Mouse (Mus musculus) liver, embryonic 15.5 days (tissue): ENCODE results near the gene Gpat3. TPM values are rescaled to one million over a fixed set of nuclear protein-coding genes. Genes with fewer than 3 reads are reported as not detected.

Source experiments
- ATAC-seq: fragments of 200-750 bp; cut with Nextera tagmentation; 2 replicates; pipeline ENCODE4 v1.8.0; 2017; ENCODE audit warnings: moderate number of reproducible peaks, mild to moderate bottlenecking, moderate library complexity; ENCODE audit not compliant: insufficient read depth
- H3K27ac ChIP-seq: fragments of 300-500 bp; sonication (generic); replicated peaks from 2 replicates; pipeline ENCODE4 v1.5.1; 2015; ENCODE audit warnings: mild to moderate bottlenecking, inconsistent platforms
- H3K27me3 ChIP-seq: fragments of 300-500 bp; sonication (generic); 2 replicates; pipeline ENCODE4 v1.6.1; 2015; ENCODE audit warnings: mild to moderate bottlenecking, inconsistent platforms
- H3K36me3 ChIP-seq: fragments of 300-500 bp; sonication (generic); replicated peaks from 2 replicates; pipeline ENCODE4 v1.6.1; 2015; ENCODE audit warnings: moderate library complexity, mild to moderate bottlenecking, inconsistent platforms
- H3K4me1 ChIP-seq: fragments of 300-500 bp; sonication (generic); replicated peaks from 2 replicates; pipeline ENCODE4 v1.6.1; 2015; ENCODE audit warnings: inconsistent platforms
- H3K4me2 ChIP-seq: fragments of 300-500 bp; sonication (generic); 2 replicates; pipeline ENCODE4 v1.6.1; 2015; ENCODE audit warnings: moderate library complexity, mild to moderate bottlenecking, inconsistent platforms
- H3K4me3 ChIP-seq: fragments of 300-500 bp; sonication (generic); replicated peaks from 2 replicates; pipeline ENCODE4 v1.5.1; 2015; ENCODE audit warnings: mild to moderate bottlenecking, inconsistent platforms
- H3K9ac ChIP-seq: fragments of 300-500 bp; sonication (generic); 2 replicates; pipeline ENCODE4 v1.6.1; 2015; ENCODE audit warnings: moderate library complexity, mild to moderate bottlenecking, inconsistent platforms
- H3K9me3 ChIP-seq: fragments of 300-500 bp; sonication (generic); replicated peaks from 2 replicates; pipeline ENCODE4 v1.6.1; 2016; ENCODE audit warnings: inconsistent platforms
- WGBS: fragments of 180-500 bp; shearing (Covaris S2); methylation state at CpG from one replicate; pipeline ENCODE4 v1.1.7; 2015; ENCODE audit warnings: mixed read lengths; ENCODE audit not compliant: insufficient replicate concordance; 5-methylcytosine and 5-hydroxymethylcytosine counted together
- polyA plus RNA-seq: library from polyadenylated mRNA; unstranded; fragments of >200 nt; fragmentation: Nextera tagmentation; extraction: Ambion mirVana; gene quantifications from 2 replicates; pipeline ENCODE4 v1.2.1, GENCODE M21; 2015

Gene Gpat3
- polyA plus RNA-seq, 1 experiment from 2014 or later = 3.4 TPM

DNA sequence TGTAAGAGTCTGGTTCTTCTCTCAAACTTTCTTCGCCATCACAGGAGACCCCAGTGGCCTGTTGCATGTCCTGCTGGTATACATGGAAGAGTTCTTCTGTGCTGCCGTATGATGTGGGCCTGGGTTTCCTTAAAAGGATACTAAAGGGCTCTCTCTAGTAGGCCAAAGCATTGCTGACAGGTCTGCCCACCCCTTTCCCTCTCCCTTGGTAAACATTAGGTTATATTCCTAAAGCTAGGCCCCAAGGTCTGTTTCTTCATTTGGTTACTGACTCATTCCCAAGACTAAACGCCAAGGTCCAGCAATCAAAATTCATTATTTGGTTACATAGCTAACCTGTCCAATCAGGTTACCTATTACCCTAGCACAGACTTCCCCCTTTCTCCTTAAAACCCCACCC, 12.8 kb upstream of the Gpat3 start:
- no peak overlapping the region for H3K4me2 ChIP-seq
- no peak overlapping the region for H3K4me3 ChIP-seq
- H3K9me3 ChIP-seq = no peaks in the 10 kb centered on the region
- no peak for ATAC-seq
- no peaks in the 10 kb centered on the region for H3K27me3 ChIP-seq
- no peak overlapping the region for H3K27ac ChIP-seq
- WGBS = 61% methylated on average over 3 of the region's 3 CpGs
- H3K4me1 ChIP-seq = 0 out of 2 replicates have a peak, but pooled peaks cover 4% of the 10 kb centered on the region
- H3K9ac ChIP-seq = no peak overlapping the region
- H3K36me3 ChIP-seq = no peaks in the 10 kb centered on the region

DNA sequence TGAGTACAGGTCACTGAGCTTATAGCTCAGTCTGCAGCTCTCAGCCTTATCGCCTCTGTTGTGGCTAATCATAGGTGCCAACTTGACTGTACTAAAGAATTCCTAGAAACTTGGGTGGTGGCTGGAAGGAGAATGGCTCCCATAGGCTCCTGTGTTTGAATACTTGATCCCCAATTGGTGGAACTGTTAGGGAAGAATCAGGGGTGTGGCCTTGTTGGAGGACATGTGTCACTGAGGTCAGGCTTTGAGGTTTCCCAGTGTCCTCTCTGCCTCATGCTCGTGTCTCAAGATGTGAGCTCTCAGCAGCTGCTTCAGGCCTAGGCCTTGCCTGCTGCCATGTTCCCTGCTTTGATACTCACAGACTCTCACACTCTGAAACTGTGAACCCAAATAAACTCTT, 11.7 kb upstream of the Gpat3 start:
- Histone ChIP-seq H3K4me3 (no peak overlapping the region), H3K4me2 (no peak overlapping the region), H3K9me3 (no peaks in the 10 kb centered on the region), H3K9ac (no peak overlapping the region), H3K4me1 (0 out of 2 replicates have a peak, but pooled peaks cover 4% of the 10 kb centered on the region), H3K27me3 (no peaks in the 10 kb centered on the region), H3K36me3 (no peaks in the 10 kb centered on the region), H3K27ac (no peak overlapping the region)
- no peak for ATAC-seq
- 57% methylated on average over 2 of the region's 2 CpGs for WGBS

DNA sequence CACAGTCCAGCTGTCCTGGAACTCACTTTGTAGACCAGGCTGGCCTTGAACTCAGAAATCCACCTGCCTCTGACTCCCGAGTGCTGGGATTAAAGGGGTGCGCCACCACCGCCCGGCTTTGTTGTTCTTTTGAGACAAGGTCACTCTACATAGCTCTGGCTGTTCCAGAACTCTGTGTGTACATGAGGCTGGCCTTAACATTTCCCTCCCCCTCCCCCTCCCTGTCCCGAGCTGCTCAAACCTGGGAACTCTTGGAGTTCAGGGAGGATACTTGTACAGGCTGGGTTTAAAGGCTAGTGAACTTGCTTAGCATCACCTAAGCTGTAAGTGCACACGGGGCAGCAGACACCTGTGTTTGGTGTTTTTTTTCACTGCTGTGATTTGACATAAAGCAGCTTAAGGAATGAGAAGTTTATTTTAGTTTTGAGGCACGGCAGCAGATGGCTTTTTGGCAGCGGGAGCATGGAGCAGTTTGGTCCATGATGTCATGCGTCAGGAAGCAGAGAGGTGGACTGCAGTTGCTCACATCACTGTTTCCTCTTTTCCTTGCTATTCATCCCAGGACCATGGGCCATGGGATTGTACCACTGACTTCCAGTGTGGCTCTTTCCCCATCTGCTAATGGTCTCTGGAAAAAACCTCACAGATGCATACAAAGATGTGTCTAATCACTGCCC, 9.5 kb upstream of the Gpat3 start:
- Histone ChIP-seq H3K4me1 (0 out of 2 replicates have a peak, but pooled peaks cover 4% of the 10 kb centered on the region), H3K9ac (no peak overlapping the region), H3K9me3 (no peaks in the 10 kb centered on the region), H3K27me3 (no peaks in the 10 kb centered on the region), H3K4me2 (no peak overlapping the region), H3K36me3 (no peaks in the 10 kb centered on the region), H3K27ac (no peak overlapping the region), H3K4me3 (no peak overlapping the region)
- no peak for ATAC-seq
- WGBS = 44% methylated on average over 9 of the region's 9 CpGs

DNA sequence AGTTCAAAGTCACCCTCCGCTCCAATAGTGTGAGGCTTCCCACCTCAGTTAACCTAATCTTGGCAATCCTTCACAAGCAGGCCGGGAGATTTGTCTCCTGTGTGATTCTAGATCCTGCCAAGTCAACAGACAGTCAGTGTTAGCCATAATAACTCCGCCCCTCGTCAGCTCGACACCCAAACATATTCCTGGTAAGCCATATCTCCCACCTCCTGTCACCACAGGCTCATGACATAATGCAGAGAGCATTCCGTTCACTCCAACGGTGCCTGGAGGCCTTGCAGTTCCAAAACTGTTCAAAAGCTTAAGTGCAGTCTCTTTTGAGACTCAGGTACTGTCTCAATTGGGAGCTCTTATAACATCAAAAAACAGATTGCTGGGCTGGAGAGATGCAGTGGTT, 7.6 kb upstream of the Gpat3 start:
- H3K36me3 ChIP-seq = no peaks in the 10 kb centered on the region
- WGBS = 65% methylated on average over 7 of the region's 7 CpGs
- no peak overlapping the region for H3K4me2 ChIP-seq
- H3K4me3 ChIP-seq = no peak overlapping the region
- H3K27ac ChIP-seq = no peak overlapping the region
- H3K27me3 ChIP-seq = no peaks in the 10 kb centered on the region
- no peak for ATAC-seq
- no peaks in the 10 kb centered on the region for H3K9me3 ChIP-seq
- H3K9ac ChIP-seq = no peak overlapping the region
- 0 out of 2 replicates have a peak, but pooled peaks cover 4% of the 10 kb centered on the region for H3K4me1 ChIP-seq

DNA sequence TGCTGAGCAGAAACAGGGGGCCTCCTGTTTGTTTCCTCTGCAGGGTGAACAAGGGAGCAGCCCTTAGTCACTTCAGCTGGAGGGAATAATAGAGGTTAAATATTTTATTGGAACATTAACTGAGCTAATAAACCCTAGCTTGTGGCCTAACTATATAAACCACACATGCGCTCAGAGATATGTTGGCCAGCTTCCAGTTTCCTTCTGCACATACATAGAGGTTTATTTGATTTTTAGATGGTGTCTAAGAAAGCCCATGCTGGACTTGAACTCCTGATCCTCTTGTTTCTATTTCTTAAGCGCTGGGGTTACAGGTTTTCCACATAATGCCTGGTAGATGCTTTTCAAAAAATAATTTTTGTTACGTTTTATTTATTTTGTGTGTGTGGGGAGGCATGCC, 1.0 kb upstream of the Gpat3 start:
- Histone ChIP-seq H3K9ac (no peak overlapping the region), H3K4me3 (no peak overlapping the region), H3K4me2 (no peak overlapping the region), H3K27ac (no peak overlapping the region), H3K36me3 (no peaks in the 10 kb centered on the region), H3K27me3 (peaks cover 59% of the 10 kb centered on the region), H3K9me3 (no peaks in the 10 kb centered on the region), H3K4me1 (peaks cover 23% of the 10 kb centered on the region)
- no peak for ATAC-seq
- 29% methylated on average over 3 of the region's 3 CpGs for WGBS

DNA sequence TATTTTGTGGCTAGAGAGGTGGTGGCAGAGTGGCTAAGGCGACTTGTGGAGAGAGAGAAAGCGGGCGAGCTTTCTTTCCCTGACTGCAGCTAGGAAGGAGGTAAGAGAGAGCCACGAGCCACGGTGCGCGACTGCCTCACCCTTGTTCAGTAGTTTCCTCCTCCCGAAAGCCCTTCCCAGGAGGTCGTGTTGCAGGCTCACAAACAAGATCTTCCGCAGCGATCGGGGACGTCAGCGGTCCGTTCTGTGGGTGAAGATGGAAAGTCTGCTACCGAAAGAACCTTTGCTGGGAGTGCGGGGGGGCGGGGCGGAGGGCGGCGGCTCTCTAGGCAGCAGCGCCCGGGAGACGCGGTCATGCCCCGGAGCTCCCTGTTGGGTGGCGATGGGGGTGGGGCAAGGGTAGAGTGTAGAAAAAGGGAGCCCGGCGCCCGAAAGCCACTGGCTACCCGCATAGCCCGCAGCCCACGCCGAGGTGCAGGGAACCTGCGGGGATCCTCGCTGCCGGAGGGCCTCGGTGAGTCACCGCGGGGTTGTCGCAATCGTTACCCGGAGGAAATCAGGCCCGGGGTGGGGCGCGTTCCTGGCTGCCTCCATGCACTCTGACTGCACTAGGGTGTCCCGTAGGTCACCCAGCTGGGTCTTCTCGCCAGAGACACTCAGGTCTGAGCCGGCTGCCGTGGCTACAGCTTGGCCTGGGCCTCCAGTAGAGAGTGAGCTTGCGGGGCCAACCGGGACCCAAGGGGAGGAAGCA, 510 bp downstream of the Gpat3 start:
- Histone ChIP-seq H3K4me1 (peaks cover 23% of the 10 kb centered on the region), H3K4me2 (peak overlapping the region; percentile 64), H3K27ac (no peak overlapping the region; the same call in 1 of the 2 replicates), H3K27me3 (peaks cover 59% of the 10 kb centered on the region), H3K4me3 (peak overlapping the region; percentile 59), H3K9ac (peak overlapping the region; percentile 25; the same call in 1 of the 2 replicates), H3K36me3 (no peaks in the 10 kb centered on the region), H3K9me3 (no peaks in the 10 kb centered on the region)
- ATAC-seq = peak; percentile 76
- WGBS = under 1% methylated on average over 52 of the region's 52 CpGs

DNA sequence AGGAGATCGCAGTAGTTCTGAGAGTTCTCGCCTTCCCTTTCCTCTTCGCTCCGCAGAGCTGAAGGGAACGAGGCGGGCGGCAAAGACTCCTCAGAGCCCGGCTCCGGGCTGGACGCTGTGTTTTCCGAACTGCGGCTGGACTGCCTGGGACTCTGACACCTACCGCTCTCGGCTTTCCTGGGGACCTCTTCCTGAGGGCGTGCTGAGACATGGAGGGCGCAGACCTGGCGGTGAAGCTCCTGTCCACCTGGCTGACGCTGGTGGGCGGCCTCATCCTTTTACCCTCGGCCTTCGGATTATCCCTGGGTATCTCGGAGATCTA, 1.0 kb downstream of the Gpat3 start:
- H3K36me3 ChIP-seq = no peaks in the 10 kb centered on the region
- H3K9ac ChIP-seq = peak overlapping the region; percentile 25; the same call in 1 of the 2 replicates
- 1% methylated on average over 22 of the region's 22 CpGs for WGBS
- peaks cover 59% of the 10 kb centered on the region for H3K27me3 ChIP-seq
- peak overlapping the region; percentile 59 for H3K4me3 ChIP-seq
- peaks cover 23% of the 10 kb centered on the region for H3K4me1 ChIP-seq
- H3K27ac ChIP-seq = no peak overlapping the region; the same call in 1 of the 2 replicates
- peak; percentile 26; the same call in 1 of the 2 replicates for ATAC-seq
- H3K9me3 ChIP-seq = no peaks in the 10 kb centered on the region
- H3K4me2 ChIP-seq = peak overlapping the region; percentile 64

DNA sequence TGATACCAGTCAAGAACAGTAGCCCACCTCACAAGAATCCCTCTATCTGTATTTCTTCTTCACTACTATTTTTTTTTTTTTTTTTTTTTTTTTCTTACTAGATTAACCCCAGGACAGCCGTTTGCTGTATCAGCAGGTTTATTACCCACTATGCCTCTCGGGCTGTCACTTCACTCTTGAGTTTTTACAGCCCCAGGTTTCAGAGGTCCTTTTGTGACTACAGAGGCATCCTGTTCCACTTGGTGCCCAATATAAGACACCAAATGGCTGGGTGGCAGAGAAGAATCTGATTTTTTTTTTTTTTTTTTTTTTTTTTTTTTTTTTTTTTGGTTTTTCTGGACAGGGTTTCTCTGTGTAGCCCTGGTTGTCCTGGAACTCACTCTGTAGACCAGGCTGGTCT, 1.6 kb downstream of the Gpat3 start:
- Histone ChIP-seq H3K9me3 (no peaks in the 10 kb centered on the region), H3K4me1 (peaks cover 23% of the 10 kb centered on the region), H3K27ac (no peak overlapping the region), H3K36me3 (no peaks in the 10 kb centered on the region), H3K4me3 (peak overlapping the region; percentile 59), H3K27me3 (peaks cover 59% of the 10 kb centered on the region), H3K4me2 (peak overlapping the region; percentile 64), H3K9ac (no peak overlapping the region)
- WGBS = 2% methylated on average over 2 of the region's 2 CpGs
- no peak for ATAC-seq

DNA sequence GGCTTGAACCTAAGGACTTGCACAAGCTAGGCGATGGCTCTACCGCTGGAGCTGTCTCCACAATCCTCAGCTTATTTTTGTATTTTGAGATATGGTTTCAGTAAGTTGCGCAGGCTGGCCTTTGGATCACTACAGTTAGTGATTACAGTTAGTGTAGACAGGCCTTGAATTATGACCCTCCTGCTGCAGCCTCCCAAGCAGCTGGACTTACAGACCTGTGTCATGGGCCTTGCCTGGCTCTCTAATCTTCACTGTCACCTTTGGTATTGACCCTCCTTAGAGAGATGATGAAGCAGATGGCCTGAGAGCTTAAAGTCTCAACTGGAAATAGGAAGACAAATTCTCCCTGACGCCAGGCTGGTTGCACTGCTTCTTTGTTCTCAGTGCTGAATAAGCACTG, 8.4 kb downstream of the Gpat3 start:
- WGBS = 63% methylated on average over 4 of the region's 4 CpGs
- Histone ChIP-seq H3K9me3 (no peaks in the 10 kb centered on the region), H3K27ac (no peak overlapping the region), H3K36me3 (no peaks in the 10 kb centered on the region), H3K4me2 (no peak overlapping the region), H3K9ac (no peak overlapping the region), H3K4me3 (no peak overlapping the region), H3K4me1 (no peaks in the 10 kb centered on the region), H3K27me3 (peaks cover under 1% of the 10 kb centered on the region; the same call in 1 of the 2 replicates)
- ATAC-seq = no peak

DNA sequence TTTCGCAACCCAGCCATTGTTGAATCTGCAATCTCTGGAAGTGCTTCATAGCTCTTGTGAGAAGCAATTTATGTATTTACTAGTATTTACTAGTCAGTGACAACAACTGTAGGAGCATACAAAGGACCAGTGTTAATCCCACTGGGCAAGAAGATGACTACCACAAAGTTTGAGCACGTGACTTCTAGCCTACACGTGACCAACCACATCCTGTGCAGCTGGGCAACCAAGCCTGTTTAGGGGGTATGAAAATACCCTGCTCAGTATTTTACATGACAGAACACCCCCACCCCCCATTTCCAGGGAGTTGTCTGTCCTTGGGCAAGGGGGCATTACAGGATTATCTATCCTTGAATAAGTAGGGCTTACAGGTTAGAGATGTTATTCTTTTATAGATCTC, 11.0 kb downstream of the Gpat3 start:
- Histone ChIP-seq H3K4me3 (no peak overlapping the region), H3K4me2 (no peak overlapping the region), H3K4me1 (peaks cover 10% of the 10 kb centered on the region), H3K9ac (no peak overlapping the region), H3K27ac (no peak overlapping the region), H3K36me3 (no peaks in the 10 kb centered on the region), H3K27me3 (no peaks in the 10 kb centered on the region), H3K9me3 (no peaks in the 10 kb centered on the region)
- WGBS = 38% methylated on average over 3 of the region's 3 CpGs
- ATAC-seq = no peak

DNA sequence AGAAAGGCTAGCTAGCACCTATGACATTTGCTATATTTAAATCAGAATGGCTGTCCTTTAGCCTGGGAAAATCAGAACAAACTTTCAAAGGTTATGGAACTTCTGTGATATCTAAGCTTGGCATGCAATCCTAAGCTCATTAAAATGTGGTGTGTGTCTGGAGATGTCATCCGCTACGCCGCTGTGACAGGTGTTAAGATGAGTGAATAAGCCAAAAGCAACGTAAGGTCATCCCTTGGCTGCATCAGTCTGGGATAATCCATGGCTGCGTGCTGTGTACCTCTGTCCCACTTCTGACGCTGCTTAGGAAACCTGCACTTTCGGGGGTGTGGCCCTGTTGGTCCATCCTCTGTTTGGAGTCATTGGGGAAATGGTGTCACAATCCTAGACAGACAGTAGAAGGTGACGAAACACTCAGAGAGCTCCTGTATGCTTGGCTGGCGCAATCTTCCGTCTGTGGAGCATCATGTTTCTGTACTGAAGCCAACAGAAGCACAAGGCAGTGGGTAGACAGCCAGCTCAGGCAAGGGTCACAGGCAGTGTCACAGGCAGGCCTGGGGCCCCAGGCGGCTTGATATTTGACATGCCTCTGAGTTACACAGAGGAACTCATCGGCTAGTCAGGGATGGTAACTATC, 15.0 kb downstream of the Gpat3 start:
- H3K9ac ChIP-seq = no peak overlapping the region
- peak; percentile 89 for ATAC-seq
- H3K4me2 ChIP-seq = no peak overlapping the region
- WGBS = 57% methylated on average over 12 of the region's 12 CpGs
- H3K27ac ChIP-seq = peak overlapping the region; percentile 48
- H3K27me3 ChIP-seq = no peaks in the 10 kb centered on the region
- H3K9me3 ChIP-seq = no peaks in the 10 kb centered on the region
- peaks cover 17% of the 10 kb centered on the region for H3K4me1 ChIP-seq
- no peaks in the 10 kb centered on the region for H3K36me3 ChIP-seq
- H3K4me3 ChIP-seq = no peak overlapping the region
